Mouse (Mus musculus) heart, embryonic 16.5 days (tissue): Measurements from ENCODE around the gene Gm9945. TPM values are rescaled to one million over a fixed set of nuclear protein-coding genes. Genes with fewer than 3 reads are reported as not detected.

ENCODE experiments used
- ATAC-seq: fragments of 200-750 bp; cut with Nextera tagmentation; replicated peaks from 2 replicates; pipeline ENCODE4 v1.8.0; 2017; ENCODE audit warnings: moderate number of reproducible peaks; ENCODE audit not compliant: insufficient read depth, low FRiP score; ENCODE audit errors: extremely low read depth
- H3K27ac ChIP-seq: fragments of 300-500 bp; sonication (generic); 2 replicates; pipeline ENCODE4 v1.5.1; 2014; ENCODE audit warnings: mild to moderate bottlenecking, low read length, control low read depth, moderate library complexity
- H3K27me3 ChIP-seq: fragments of 300-500 bp; sonication (generic); 2 replicates; pipeline ENCODE4 v1.6.1; 2014; ENCODE audit warnings: low read length, mixed read lengths; ENCODE audit not compliant: control insufficient read depth, insufficient read depth
- H3K36me3 ChIP-seq: fragments of 300-500 bp; sonication (generic); 2 replicates; pipeline ENCODE4 v1.6.1; 2014; ENCODE audit not compliant: control insufficient read depth, insufficient read depth
- H3K4me1 ChIP-seq: fragments of 300-500 bp; sonication (generic); 2 replicates; pipeline ENCODE4 v1.6.1; 2014; ENCODE audit warnings: low read length, mixed read lengths; ENCODE audit not compliant: control insufficient read depth, insufficient read depth
- H3K4me2 ChIP-seq: fragments of 300-500 bp; sonication (generic); 2 replicates; pipeline ENCODE4 v1.6.1; 2014; ENCODE audit warnings: low read depth, mild to moderate bottlenecking, control low read depth, low read length
- H3K4me3 ChIP-seq: fragments of 300-500 bp; sonication (generic); 2 replicates; pipeline ENCODE4 v1.5.1; 2014; ENCODE audit warnings: mild to moderate bottlenecking, control low read depth, low read length
- H3K9ac ChIP-seq: fragments of 300-500 bp; sonication (generic); 2 replicates; pipeline ENCODE4 v1.6.1; 2014; ENCODE audit warnings: low read length, control low read depth
- H3K9me3 ChIP-seq: fragments of 300-500 bp; sonication (generic); replicated peaks from 2 replicates; pipeline ENCODE4 v1.6.1; 2016; ENCODE audit warnings: low read length; ENCODE audit not compliant: control insufficient read depth
- WGBS: fragments of 180-500 bp; shearing (Covaris S2); extraction: QIAGEN DNeasy Blood & Tissue Kit; methylation state at CpG from one replicate; pipeline ENCODE4 v1.1.7; 2014; 5-methylcytosine and 5-hydroxymethylcytosine counted together
- polyA plus RNA-seq: library from polyadenylated mRNA; unstranded; fragments of >200 nt; fragmentation: Nextera tagmentation; extraction: Ambion mirVana; gene quantifications from 2 replicates; pipeline ENCODE4 v1.2.1, GENCODE M21; 2015

Gene Gm9945
- polyA plus RNA-seq, 1 experiment from 2014 or later: not detected

DNA sequence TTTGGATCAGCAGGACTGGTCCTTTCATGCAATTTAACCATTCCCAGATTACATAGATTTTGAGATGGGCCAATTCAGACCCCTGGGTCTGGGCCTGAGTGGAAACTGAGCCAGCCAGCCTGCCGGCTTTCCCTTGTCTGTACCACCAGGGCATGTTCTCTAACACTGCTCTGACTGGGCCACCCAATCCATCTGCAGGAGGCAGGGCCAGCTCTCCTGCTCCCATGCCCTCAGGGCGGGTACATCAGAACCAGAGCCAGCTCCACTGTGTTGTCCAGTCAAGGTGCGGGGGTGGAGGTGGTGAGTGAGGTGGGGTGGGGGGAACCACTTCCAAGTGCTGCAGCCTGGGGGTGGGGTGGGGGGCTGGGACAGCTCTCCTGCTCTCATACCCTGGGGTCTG lies 6.4 kb downstream of the Gm9945 start:
- H3K4me1 ChIP-seq: peaks cover 6% of the 10 kb centered on the region
- no peak overlapping the region for H3K4me3 ChIP-seq
- H3K9me3 ChIP-seq: 0 out of 2 replicates have a peak, but pooled peaks cover 2% of the 10 kb centered on the region
- no peaks in the 10 kb centered on the region for H3K36me3 ChIP-seq
- ATAC-seq: no peak
- H3K9ac ChIP-seq: no peak overlapping the region
- H3K27ac ChIP-seq: no peak overlapping the region
- no peak overlapping the region for H3K4me2 ChIP-seq
- 76% methylated on average over 3 of the region's 3 CpGs for WGBS
- H3K27me3 ChIP-seq: peaks cover 5% of the 10 kb centered on the region

DNA sequence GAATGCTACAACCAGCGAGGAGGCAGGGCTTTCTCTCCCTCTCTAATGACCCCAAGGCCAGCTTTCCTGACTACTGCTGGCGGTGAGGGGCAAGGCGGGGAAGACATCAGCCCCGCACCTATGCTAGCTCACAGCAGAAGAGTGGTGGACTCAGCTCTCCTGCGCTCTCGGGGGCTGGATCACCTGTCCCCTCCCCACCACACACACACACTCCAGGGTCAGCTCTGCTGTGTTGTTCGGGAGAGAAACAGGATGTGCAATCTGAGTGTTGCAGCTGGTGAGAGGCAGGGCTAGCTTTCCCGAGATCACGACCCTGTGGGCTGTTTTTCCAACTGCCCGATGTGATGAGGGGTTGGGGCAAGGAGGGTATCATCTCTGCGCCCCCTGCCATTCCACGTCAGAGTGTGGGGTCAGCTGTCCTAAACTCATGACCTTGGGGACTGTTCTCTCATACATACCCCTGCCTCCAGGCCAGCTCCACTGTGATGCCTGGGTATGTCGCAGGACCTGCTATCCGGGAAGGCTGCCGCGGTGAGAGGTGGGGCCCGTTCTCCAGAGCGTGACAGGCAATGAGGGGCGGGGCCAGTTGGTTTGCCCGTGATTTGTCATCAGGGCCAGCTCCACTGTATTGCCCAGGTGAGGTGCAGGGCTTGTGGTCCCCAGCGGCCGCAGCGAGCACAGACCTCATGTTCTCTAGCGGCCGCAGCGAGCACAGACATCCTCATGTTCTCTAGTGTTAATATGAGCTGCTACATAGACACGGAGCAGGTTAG lies 7.0 kb downstream of the Gm9945 start:
- ATAC-seq: no peak
- Histone ChIP-seq H3K27me3 (peaks cover 5% of the 10 kb centered on the region), H3K4me1 (peaks cover 6% of the 10 kb centered on the region), H3K27ac (no peak overlapping the region), H3K4me2 (peak overlapping the region; percentile 60), H3K4me3 (peak overlapping the region; percentile 35), H3K36me3 (no peaks in the 10 kb centered on the region), H3K9ac (no peak overlapping the region), H3K9me3 (0 out of 2 replicates have a peak, but pooled peaks cover 2% of the 10 kb centered on the region)
- WGBS: 11% methylated on average over 27 of the region's 27 CpGs

DNA sequence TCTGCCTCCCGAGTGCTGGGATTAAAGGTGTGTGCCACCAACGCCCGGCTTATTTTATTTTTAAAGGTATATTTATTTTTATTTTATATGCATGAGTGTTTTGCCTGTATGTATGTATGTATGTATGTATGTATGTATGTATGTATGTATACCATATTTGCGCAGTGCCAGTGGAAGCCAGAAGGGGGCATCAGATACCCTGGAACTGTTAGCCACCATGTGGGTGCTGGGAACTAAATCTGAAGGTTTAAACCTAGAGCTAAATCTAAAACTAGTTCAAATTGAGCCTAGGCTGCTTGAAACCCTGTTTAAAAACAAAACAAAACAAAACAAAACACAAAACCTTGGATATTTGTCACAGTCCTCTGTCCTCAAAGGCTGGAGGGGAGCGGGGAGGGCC lies 9.0 kb downstream of the Gm9945 start:
- Histone ChIP-seq H3K36me3 (no peaks in the 10 kb centered on the region), H3K27me3 (peaks cover 5% of the 10 kb centered on the region), H3K9ac (no peak overlapping the region), H3K4me3 (no peak overlapping the region), H3K4me1 (peaks cover 6% of the 10 kb centered on the region), H3K4me2 (no peak overlapping the region), H3K27ac (no peak overlapping the region), H3K9me3 (0 out of 2 replicates have a peak, but pooled peaks cover 2% of the 10 kb centered on the region)
- 97% methylated on average over 5 of the region's 5 CpGs for WGBS
- ATAC-seq: no peak

DNA sequence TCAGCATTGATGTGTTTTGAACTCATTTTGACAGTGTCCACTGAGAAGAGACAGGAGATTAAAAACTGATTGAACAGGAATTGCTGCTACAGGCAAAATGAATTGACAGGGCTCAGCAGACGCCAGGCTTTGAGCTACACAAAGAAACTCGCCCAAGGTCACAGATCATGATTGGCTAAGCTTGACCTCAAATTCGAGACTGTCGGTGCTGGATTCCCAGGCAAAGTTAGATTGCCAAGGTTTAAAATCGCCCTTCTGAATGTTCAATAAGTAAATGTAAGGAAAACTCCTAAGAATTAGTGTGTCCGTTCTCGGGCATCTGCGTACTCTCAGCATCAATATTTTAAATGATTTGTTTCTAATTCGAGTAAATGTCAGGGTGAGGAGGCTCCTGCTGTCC lies 9.5 kb downstream of the Gm9945 start:
- Histone ChIP-seq H3K4me2 (no peak overlapping the region), H3K36me3 (no peaks in the 10 kb centered on the region), H3K9ac (no peak overlapping the region), H3K27me3 (peaks cover 5% of the 10 kb centered on the region), H3K27ac (no peak overlapping the region), H3K9me3 (0 out of 2 replicates have a peak, but pooled peaks cover 2% of the 10 kb centered on the region), H3K4me1 (peaks cover 6% of the 10 kb centered on the region), H3K4me3 (no peak overlapping the region)
- ATAC-seq: no peak
- WGBS: 89% methylated on average over 9 of the region's 9 CpGs

DNA sequence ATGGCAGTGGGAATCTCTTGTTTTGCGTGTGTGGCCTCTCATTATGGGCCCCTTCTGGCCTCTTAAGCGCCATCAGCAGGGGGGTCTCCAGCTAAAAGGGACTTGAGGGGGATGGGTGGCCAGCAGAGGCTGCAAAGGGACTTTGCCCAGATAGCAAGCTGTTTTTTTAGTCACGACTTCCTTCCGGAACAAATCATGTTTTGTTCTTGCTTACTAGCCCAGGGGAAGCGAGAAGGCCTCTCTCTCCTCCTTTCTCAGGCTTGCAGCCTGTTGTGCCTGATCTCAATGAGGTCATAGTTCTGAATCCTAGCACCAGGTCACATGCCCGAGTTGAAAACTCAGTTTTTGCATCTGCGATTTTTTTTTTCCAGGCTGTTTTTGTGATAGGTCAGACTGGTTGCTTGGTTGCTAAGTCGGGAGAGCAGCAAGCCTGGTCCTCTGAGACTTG lies 12.0 kb downstream of the Gm9945 start:
- ATAC-seq: no peak
- Histone ChIP-seq H3K27ac (peak overlapping the region; percentile 4; the same call in 1 of the 2 replicates), H3K4me3 (no peak overlapping the region), H3K27me3 (peaks cover 2% of the 10 kb centered on the region; the same call in 1 of the 2 replicates), H3K4me1 (peaks cover 5% of the 10 kb centered on the region), H3K9ac (peak overlapping the region; percentile 1; the same call in 1 of the 2 replicates), H3K4me2 (no peak overlapping the region), H3K9me3 (0 out of 2 replicates have a peak, but pooled peaks cover 2% of the 10 kb centered on the region), H3K36me3 (no peaks in the 10 kb centered on the region)
- WGBS: 31% methylated on average over 8 of the region's 8 CpGs

DNA sequence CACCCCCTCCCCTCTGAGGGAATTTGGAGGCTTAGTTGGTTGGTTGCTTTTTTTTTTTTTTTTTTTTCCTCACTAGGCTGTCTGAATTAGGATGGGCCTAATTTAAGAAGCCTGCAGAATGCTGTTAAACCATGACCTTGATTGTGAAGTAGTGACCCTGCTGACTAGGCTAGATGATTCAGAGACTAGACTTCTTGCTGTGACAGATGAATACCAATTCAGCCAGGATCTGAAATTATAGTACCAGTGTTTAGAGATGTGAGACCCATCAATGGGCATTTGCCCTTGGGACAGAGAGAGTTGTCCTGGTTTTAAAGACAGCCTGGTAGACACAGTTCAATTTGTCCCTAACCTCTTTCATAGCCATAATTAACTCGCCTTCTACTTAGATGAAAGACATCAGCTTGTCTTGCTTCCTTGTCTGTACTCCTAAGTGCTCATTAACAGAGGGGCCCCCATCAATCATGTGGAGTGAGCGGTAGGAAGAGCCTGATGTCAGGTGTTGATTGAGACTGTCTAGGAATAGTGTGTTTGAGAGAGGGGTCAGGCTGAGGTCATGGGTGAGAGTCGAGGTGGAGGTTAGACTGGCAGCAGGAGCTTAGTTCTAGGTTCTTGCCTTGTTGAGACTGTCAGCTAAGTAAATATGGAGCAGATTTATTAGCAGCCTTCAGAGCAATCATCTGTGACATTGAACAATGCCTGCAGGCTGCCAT lies 13.4 kb downstream of the Gm9945 start:
- ATAC-seq: no peak
- 0 out of 2 replicates have a peak, but pooled peaks cover 2% of the 10 kb centered on the region for H3K9me3 ChIP-seq
- WGBS: 38% methylated on average over 3 of the region's 3 CpGs
- no peaks in the 10 kb centered on the region for H3K4me1 ChIP-seq
- H3K4me2 ChIP-seq: no peak overlapping the region
- H3K4me3 ChIP-seq: no peak overlapping the region
- H3K9ac ChIP-seq: no peak overlapping the region
- no peak overlapping the region for H3K27ac ChIP-seq
- no peaks in the 10 kb centered on the region for H3K36me3 ChIP-seq
- no peaks in the 10 kb centered on the region for H3K27me3 ChIP-seq

DNA sequence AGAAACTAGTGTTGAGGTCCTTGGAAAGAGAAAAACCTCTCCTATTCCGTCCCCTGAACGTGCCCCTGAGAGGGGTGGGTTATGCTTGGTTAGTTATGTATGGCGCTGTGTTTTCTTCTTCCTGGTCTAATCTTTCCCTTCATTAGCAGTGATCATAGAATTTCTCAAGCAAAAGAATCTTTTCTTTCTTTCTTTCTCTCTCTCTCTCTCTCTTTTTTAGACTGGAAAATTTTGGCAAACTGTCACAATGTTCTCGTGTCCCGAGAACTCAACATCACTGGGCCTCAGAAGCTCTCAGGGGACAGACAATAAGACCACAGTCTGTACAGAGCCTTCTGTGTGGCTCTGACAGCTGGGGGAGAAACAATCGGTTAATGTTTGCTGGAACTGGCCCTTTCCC lies 15.5 kb downstream of the Gm9945 start:
- H3K9ac ChIP-seq: no peak overlapping the region

DNA sequence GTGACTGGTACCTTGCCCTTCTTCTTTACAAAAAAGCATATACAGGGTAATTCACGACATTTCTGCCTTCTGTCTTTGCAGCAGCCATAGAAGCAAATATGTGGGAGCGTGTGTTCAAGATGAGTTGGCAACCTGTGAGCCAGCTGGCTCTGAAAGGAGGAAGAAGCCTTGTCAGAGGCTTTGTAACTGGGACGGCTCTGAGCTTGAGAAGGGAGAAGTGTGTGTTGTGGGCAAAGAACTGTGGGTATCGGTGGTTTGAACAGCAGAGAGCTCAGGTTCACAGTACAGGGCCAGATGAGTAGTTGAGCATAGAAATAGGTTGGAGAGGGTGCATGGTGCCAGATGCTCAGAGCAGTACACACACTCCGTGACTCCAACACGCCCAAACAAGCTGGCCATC lies 17.0 kb downstream of the Gm9945 start:
- no peak overlapping the region for H3K4me2 ChIP-seq
- no peak overlapping the region for H3K27ac ChIP-seq
- H3K4me1 ChIP-seq: no peaks in the 10 kb centered on the region
- no peaks in the 10 kb centered on the region for H3K36me3 ChIP-seq
- no peak overlapping the region for H3K4me3 ChIP-seq
- peak; percentile 41; the same call in 1 of the 2 replicates for ATAC-seq
- H3K9me3 ChIP-seq: no peaks in the 10 kb centered on the region
- no peaks in the 10 kb centered on the region for H3K27me3 ChIP-seq
- WGBS: 65% methylated on average over 6 of the region's 6 CpGs
- no peak overlapping the region for H3K9ac ChIP-seq

More for the DNA sequence above, 15.5 kb downstream of the Gm9945 start:
- Histone ChIP-seq H3K9me3 (no peaks in the 10 kb centered on the region), H3K4me2 (no peak overlapping the region), H3K4me3 (no peak overlapping the region), H3K27me3 (no peaks in the 10 kb centered on the region), H3K4me1 (no peaks in the 10 kb centered on the region), H3K27ac (peak overlapping the region; percentile 26), H3K36me3 (no peaks in the 10 kb centered on the region)
- ATAC-seq: no peak
- 56% methylated on average over 6 of the region's 6 CpGs for WGBS

DNA sequence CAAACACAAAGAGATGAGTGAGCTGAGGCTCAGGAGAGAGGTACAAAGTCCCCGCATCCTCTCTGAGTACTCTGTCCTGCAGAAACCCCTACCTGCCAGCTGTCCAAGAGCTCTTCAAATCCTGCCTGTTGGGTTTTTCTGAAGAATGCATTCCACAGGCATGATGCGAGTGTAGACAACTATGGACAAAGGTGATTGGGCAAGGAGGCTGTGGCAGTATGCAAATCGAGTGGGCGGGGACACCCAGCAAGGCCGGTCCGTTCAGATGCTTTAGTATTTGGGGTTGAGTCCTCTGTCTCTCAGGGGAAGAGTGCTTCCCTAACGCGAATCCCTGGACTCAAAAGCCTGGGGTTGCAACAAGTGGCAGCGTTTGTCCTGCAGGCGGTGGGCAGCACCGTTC lies 20.6 kb downstream of the Gm9945 start:
- peak overlapping the region; percentile 17; the same call in 1 of the 2 replicates for H3K4me2 ChIP-seq
- no peaks in the 10 kb centered on the region for H3K4me1 ChIP-seq
- no peak overlapping the region for H3K27ac ChIP-seq
- H3K9ac ChIP-seq: no peak overlapping the region
- ATAC-seq: no peak
- 7% methylated on average over 11 of the region's 11 CpGs for WGBS
- H3K9me3 ChIP-seq: no peaks in the 10 kb centered on the region
- no peak overlapping the region for H3K4me3 ChIP-seq
- no peaks in the 10 kb centered on the region for H3K27me3 ChIP-seq
- H3K36me3 ChIP-seq: no peaks in the 10 kb centered on the region
